Mouse (Mus musculus) C2C12 (cell line): ENCODE measurements around the gene Serpinb9. TPM values are rescaled to one million over a fixed set of nuclear protein-coding genes. Genes with fewer than 3 reads are reported as not detected.

Experiments used
- H3K27me3 ChIP-seq: one replicate; pipeline ENCODE4 v1.6.1; 2011; ENCODE audit not compliant: control insufficient read depth, insufficient read depth, insufficient read length
- H3K36me3 ChIP-seq: one replicate; pipeline ENCODE4 v1.6.1; 2011; ENCODE audit not compliant: control insufficient read depth, insufficient read depth
- H3K4me3 ChIP-seq: one replicate; pipeline ENCODE4 v1.5.1; 2011; ENCODE audit warnings: mild to moderate bottlenecking, control low read depth; ENCODE audit not compliant: poor library complexity, insufficient read depth, severe bottlenecking
- H3K79me2 ChIP-seq: one replicate; pipeline ENCODE4 v1.6.1; 2011; ENCODE audit not compliant: control insufficient read depth, insufficient read depth
- H3K79me3 ChIP-seq: one replicate; pipeline ENCODE4 v1.6.1; 2011; ENCODE audit warnings: low read depth, control low read depth
- H3ac ChIP-seq: one replicate; pipeline ENCODE3; 2011; ENCODE audit warnings: low read depth; ENCODE audit not compliant: control insufficient read depth, insufficient read length
- CEBPB ChIP-seq: IDR thresholded peaks from one replicate; pipeline ENCODE4 v1.6.1; 2011; ENCODE audit warnings: low read depth, mild to moderate bottlenecking, control low read depth, moderate library complexity
- CTCF ChIP-seq: IDR thresholded peaks from one replicate; pipeline ENCODE4 v1.5.1; 2011; ENCODE audit not compliant: control insufficient read depth, insufficient read depth, insufficient read length
- FOSL1 ChIP-seq: IDR thresholded peaks from one replicate; pipeline ENCODE4 v1.8.0; 2011; ENCODE audit warnings: mild to moderate bottlenecking, low read length; ENCODE audit not compliant: poor library complexity, insufficient read depth, severe bottlenecking
- MAX ChIP-seq: IDR thresholded peaks from one replicate; pipeline ENCODE4 v1.6.1; 2011; ENCODE audit warnings: mild to moderate bottlenecking, control low read depth
- MYOD1 ChIP-seq: IDR thresholded peaks from one replicate; pipeline ENCODE4 v1.6.1; 2011; ENCODE audit warnings: low read depth; ENCODE audit not compliant: control insufficient read depth, insufficient read length
- MYOG ChIP-seq: IDR thresholded peaks from one replicate; pipeline ENCODE4 v1.6.1; 2011; ENCODE audit not compliant: control insufficient read depth, insufficient read length; ENCODE audit errors: extremely low read depth
- USF1 ChIP-seq: IDR thresholded peaks from one replicate; pipeline ENCODE4 v1.6.1; 2011; ENCODE audit warnings: low read depth, mild to moderate bottlenecking, control low read depth, moderate library complexity
- polyA plus RNA-seq: library from polyadenylated mRNA; unstranded; fragments of >200 nt; fragmentation: generic; extraction: Trizol; gene quantifications from one replicate; pipeline ENCODE4 v1.2.1, GENCODE M21; 2012; ENCODE audit warnings: missing spikeins

The Serpinb9 gene
- polyA plus RNA-seq, 1 experiment: 4.0 TPM

- Histone ChIP-seq H3K79me3 (no peaks in the 10 kb centered on the region), H3ac (no peak overlapping the region), H3K36me3 (no peaks in the 10 kb centered on the region), H3K27me3 (no peaks in the 10 kb centered on the region), H3K79me2 (no peaks in the 10 kb centered on the region), H3K4me3 (no peak overlapping the region)
- TF ChIP-seq MYOG (no peak), FOSL1 (no peak), MYOD1 (no peak), CTCF (no peak), MAX (no peak)
These were observed 32.3 kb upstream of the Serpinb9 start for GRCm38 (mm10) chr13:32970776-32971175.

DNA sequence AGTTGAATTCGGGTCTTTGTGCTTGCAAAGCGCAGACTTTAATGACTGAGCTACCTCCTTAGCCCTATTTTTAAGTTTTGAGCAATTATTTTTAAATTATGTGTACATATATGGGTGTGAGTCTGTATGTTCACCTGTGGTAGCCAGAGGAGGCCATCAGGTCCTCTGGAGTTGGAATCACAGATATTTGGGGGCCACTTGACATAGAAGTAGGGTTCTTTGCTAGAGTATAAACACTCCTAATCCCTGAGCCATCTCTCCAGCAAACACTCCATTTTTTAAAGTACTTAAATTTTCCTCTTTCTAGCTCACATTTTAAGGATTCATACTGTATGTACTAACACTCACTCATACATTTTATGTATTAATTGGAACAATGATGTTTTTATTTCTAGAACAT lies 28.8 kb upstream of the Serpinb9 start:
- no peaks in the 10 kb centered on the region for H3K79me2 ChIP-seq
- no peak overlapping the region for H3K4me3 ChIP-seq
- H3K79me3 ChIP-seq: no peaks in the 10 kb centered on the region
- no peak for TF ChIP-seq USF1
- TF ChIP-seq CEBPB: no peak
- TF ChIP-seq MAX: no peak
- no peak for TF ChIP-seq MYOG
- no peak for TF ChIP-seq CTCF
- no peak for TF ChIP-seq FOSL1
- no peak for TF ChIP-seq MYOD1
- no peak overlapping the region for H3ac ChIP-seq
- H3K27me3 ChIP-seq: no peaks in the 10 kb centered on the region
- H3K36me3 ChIP-seq: no peaks in the 10 kb centered on the region

- TF ChIP-seq CEBPB (no peak), CTCF (no peak), FOSL1 (no peak), MYOD1 (no peak), MAX (no peak), MYOG (no peak), USF1 (no peak)
- Histone ChIP-seq H3K79me3 (no peaks in the 10 kb centered on the region), H3K79me2 (no peaks in the 10 kb centered on the region), H3K27me3 (no peaks in the 10 kb centered on the region), H3ac (no peak overlapping the region), H3K36me3 (no peaks in the 10 kb centered on the region), H3K4me3 (no peak overlapping the region)
These were observed 28.1 kb upstream of the Serpinb9 start for GRCm38 (mm10) chr13:32974889-32975460.

DNA sequence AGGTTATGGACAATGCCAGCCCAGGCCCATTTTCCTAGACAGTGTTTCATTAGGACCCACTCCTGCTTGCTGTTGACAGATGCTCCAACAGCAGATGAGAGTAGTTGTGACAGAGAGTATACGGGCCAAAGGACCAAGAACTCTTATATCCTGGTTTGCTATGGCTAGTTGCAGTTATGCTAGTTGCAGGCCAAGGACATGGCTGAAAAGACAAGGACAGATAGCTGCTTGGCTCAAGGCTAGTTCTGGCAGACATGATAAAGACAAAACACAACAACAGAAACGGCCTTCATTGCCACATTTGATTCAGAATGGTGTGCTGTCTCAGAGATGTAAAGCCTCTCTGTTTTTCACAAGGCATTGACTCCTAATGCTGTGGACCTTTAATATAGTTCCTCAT lies 27.3 kb upstream of the Serpinb9 start:
- H3K79me3 ChIP-seq: no peaks in the 10 kb centered on the region
- TF ChIP-seq MYOG (no peak), FOSL1 (no peak), MAX (no peak), CEBPB (no peak), MYOD1 (no peak), CTCF (no peak), USF1 (no peak)
- no peak overlapping the region for H3K4me3 ChIP-seq
- no peak overlapping the region for H3ac ChIP-seq
- no peaks in the 10 kb centered on the region for H3K79me2 ChIP-seq
- H3K27me3 ChIP-seq: no peaks in the 10 kb centered on the region
- no peaks in the 10 kb centered on the region for H3K36me3 ChIP-seq

- no peaks in the 10 kb centered on the region for H3K79me2 ChIP-seq
- no peak overlapping the region for H3K4me3 ChIP-seq
- TF ChIP-seq MYOD1 (peak; percentile 47), USF1 (peak; percentile 72), MAX (no peak), MYOG (no peak), CTCF (no peak)
- no peak overlapping the region for H3ac ChIP-seq
- H3K36me3 ChIP-seq: no peaks in the 10 kb centered on the region
- H3K79me3 ChIP-seq: no peaks in the 10 kb centered on the region
- no peaks in the 10 kb centered on the region for H3K27me3 ChIP-seq
These were observed 20.5 kb upstream of the Serpinb9 start for GRCm38 (mm10) chr13:32982556-32983042.

DNA sequence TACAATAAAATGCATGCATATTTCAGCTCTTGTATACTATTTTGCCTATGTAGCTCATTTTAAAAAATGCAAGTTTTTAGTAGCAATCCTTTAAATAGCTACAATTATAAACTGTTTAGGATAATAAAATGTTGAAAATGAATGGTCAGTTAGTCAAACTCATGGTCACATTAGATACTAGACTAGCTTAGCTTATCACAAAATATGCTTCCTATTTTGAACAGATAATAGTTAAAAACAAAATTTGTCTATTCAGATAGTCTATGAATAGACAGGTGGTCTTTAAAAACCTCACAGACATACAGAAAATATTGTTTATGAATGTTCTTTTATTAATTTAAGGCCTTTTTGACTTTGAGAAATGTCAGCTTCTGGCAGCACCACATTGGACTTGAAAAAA lies 16.8 kb upstream of the Serpinb9 start:
- Histone ChIP-seq H3K4me3 (no peak overlapping the region), H3K27me3 (no peaks in the 10 kb centered on the region), H3K79me2 (no peaks in the 10 kb centered on the region), H3ac (no peak overlapping the region), H3K36me3 (no peaks in the 10 kb centered on the region), H3K79me3 (no peaks in the 10 kb centered on the region)
- TF ChIP-seq FOSL1 (no peak), MAX (no peak), USF1 (no peak), CTCF (no peak), MYOG (no peak), CEBPB (no peak), MYOD1 (no peak)
